Mouse (Mus musculus) embryonic facial prominence, embryonic 11.5 days (tissue): ENCODE results near the gene Slc22a23. TPM values are rescaled to one million over a fixed set of nuclear protein-coding genes. Genes with fewer than 3 reads are reported as not detected.

Source experiments
- ATAC-seq: fragments of 200-750 bp; cut with Nextera tagmentation; replicated peaks from 2 replicates; pipeline ENCODE4 v1.8.0; 2017; ENCODE audit warnings: low read depth; ENCODE audit not compliant: insufficient number of reproducible peaks, low FRiP score, low TSS enrichment
- DNase-seq: peaks from one replicate; pipeline ENCODE4 v3.0.0-alpha.2; 2015; ENCODE audit warnings: low spot score
- H3K27ac ChIP-seq: fragments of 300-500 bp; sonication (generic); replicated peaks from 2 replicates; pipeline ENCODE4 v1.5.1; 2014; ENCODE audit warnings: mild to moderate bottlenecking, low read depth, low read length, control low read depth
- H3K27me3 ChIP-seq: fragments of 300-500 bp; sonication (generic); 2 replicates; pipeline ENCODE4 v1.6.1; 2014; ENCODE audit warnings: mild to moderate bottlenecking, low read length, moderate library complexity, mixed read lengths; ENCODE audit not compliant: control insufficient read depth, insufficient read depth
- H3K36me3 ChIP-seq: fragments of 300-500 bp; sonication (generic); replicated peaks from 2 replicates; pipeline ENCODE4 v1.6.1; 2014; ENCODE audit warnings: low read depth, mild to moderate bottlenecking, low read length, moderate library complexity, mixed read lengths; ENCODE audit not compliant: control insufficient read depth, insufficient read depth
- H3K4me1 ChIP-seq: fragments of 300-500 bp; sonication (generic); 2 replicates; pipeline ENCODE4 v1.6.1; 2014; ENCODE audit warnings: low read length, mixed read lengths; ENCODE audit not compliant: control insufficient read depth, insufficient read depth
- H3K4me2 ChIP-seq: fragments of 300-500 bp; sonication (generic); 2 replicates; pipeline ENCODE4 v1.6.1; 2014; ENCODE audit warnings: low read depth, mild to moderate bottlenecking, control low read depth, low read length, moderate library complexity
- H3K4me3 ChIP-seq: fragments of 300-500 bp; sonication (generic); 2 replicates; pipeline ENCODE4 v1.5.1; 2014; ENCODE audit warnings: low read depth, low read length, control low read depth
- H3K9ac ChIP-seq: fragments of 300-500 bp; sonication (generic); replicated peaks from 2 replicates; pipeline ENCODE4 v1.6.1; 2014; ENCODE audit warnings: mild to moderate bottlenecking, control low read depth, low read length
- H3K9me3 ChIP-seq: fragments of 300-500 bp; sonication (generic); replicated peaks from 2 replicates; pipeline ENCODE4 v1.6.1; 2016; ENCODE audit warnings: mild to moderate bottlenecking, low read length, inconsistent platforms, mixed read lengths; ENCODE audit not compliant: control insufficient read depth
- WGBS: fragments of 180-500 bp; shearing (Covaris S2); extraction: QIAGEN DNeasy Blood & Tissue Kit; methylation state at CpG from one replicate; pipeline ENCODE4 v1.1.7; 2014; 5-methylcytosine and 5-hydroxymethylcytosine counted together
- polyA plus RNA-seq: library from polyadenylated mRNA; unstranded; fragments of >200 nt; fragmentation: Nextera tagmentation; extraction: Ambion mirVana; gene quantifications from 2 replicates; pipeline ENCODE4 v1.2.1, GENCODE M21; 2014

Gene Slc22a23
- polyA plus RNA-seq, 1 experiment from 2014 or later, result 4.9 TPM

DNA sequence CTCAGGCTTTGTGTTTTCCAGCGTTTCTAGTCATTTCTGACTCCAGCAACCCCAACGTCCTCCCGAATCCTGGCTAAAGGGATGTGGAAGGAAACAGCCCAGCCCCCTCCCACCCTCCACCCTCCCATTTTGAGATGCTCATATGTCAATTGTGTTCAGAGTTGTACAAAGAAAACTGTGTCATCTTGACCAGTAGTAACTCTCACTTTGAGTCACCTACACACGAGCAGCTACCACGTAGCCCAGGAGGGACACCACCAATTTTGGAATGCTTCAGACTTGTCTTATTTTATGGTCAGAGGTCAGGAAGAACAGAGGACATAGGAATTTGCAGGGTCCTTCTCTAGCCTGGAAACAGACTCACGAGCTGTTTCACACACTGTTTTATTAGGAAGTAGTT is 171.0 kb downstream of the Slc22a23 start:
- H3K9me3 ChIP-seq, result no peaks in the 10 kb centered on the region
- no peak overlapping the region for H3K4me2 ChIP-seq
- no peak overlapping the region for H3K27ac ChIP-seq
- no peak overlapping the region for H3K9ac ChIP-seq
- H3K4me3 ChIP-seq, result no peak overlapping the region
- H3K27me3 ChIP-seq, result no peaks in the 10 kb centered on the region
- WGBS, result 92% methylated on average over 6 of the region's 6 CpGs
- H3K36me3 ChIP-seq, result no peaks in the 10 kb centered on the region
- H3K4me1 ChIP-seq, result no peaks in the 10 kb centered on the region
- DNase-seq, result no peak
- ATAC-seq, result no peak

DNA sequence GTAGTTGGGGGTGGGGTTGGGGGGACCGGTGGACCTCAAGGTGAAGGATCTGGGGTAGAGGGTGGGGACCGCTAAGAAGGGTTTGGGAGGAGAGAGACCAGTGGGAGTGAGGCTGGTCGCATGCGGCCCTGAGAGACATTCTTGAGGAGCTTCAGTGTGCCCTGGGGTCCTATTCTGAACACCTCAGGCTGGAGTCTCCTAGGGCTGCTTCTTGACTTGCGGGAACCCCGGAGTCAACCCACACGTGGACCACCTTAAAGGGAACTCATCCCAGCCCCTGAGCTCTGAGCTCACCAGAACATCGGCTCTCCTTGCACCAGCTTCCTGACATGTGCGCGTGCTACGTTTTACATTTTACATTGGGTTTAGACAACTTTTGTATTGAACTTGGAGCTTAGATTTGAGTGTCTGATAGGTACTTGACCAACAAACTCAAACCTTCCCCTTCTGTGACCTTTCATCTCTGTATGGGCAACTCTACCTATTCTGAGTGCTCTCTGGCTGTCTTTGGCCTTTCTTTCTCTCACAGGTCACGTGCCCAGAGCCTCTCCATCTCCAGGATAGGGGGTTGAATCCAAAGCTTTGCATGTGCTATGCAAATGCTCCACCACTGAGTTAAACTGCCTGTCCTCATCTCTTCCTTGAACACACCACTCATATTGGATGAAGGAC is 181.5 kb downstream of the Slc22a23 start:
- Histone ChIP-seq H3K9me3 (no peaks in the 10 kb centered on the region; the same call in 1 of the 2 replicates), H3K4me3 (peak overlapping the region; percentile 66), H3K27me3 (no peaks in the 10 kb centered on the region), H3K4me1 (no peaks in the 10 kb centered on the region), H3K36me3 (peaks cover 7% of the 10 kb centered on the region), H3K4me2 (peak overlapping the region; percentile 62), H3K27ac (no peak overlapping the region), H3K9ac (peak overlapping the region; percentile 76)
- ATAC-seq (peak; percentile 83), DNase-seq (no peak)
- whole genome bisulfite sequencing, result 44% methylated on average over 12 of the region's 12 CpGs

DNA sequence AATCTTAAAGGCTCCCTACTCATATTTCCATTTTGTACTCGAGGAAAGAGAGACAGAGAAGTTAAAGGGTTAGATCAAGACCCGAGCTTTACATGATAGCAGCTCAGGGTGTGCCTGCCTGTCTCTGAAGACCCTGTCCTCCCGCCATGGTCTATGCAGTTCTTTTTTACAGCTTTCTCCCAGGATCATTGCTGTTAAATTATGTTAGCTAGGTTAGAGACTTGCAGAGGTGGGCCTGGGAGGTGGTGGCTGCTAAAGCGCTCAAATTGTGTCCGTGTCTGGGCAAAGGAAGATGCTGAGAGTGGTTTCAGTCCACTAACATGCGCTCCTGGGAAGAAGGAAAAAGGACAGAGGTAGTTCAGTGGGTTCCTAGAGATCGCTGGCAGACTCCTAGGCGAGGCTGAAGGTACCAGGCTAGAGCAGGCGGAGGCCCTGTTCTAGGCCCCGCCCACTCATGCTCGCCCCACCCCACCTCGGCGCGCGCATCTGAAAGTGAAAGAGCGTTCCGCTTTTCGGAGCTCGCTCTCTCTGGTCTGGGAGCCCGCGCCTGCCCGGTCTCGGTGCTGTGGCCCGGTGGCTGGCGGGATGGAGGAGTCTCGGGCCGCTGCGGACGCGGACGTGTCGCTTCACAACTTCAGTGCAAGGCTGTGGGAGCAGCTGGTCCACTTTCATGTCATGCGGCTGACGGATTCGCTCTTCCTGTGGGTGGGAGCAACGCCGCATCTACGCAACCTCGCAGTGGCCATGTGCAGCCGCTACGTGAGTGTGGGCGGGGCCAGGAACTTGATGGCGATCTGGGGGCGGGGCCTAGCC is 182.3 kb downstream of the Slc22a23 start, which contains the start of gene Psmg4:
Psmg4 (plus strand) TSS at position 474 of the 813 bp plus-strand sequence.
- peaks cover 7% of the 10 kb centered on the region for H3K36me3 ChIP-seq
- H3K27ac ChIP-seq, result peak within 1 kb of the TSS; percentile 79; the same call in 1 of the 2 replicates
- WGBS, result 4% methylated on average over 43 of the region's 44 CpGs
- DNase-seq (peak; percentile 94), ATAC-seq (peak; percentile 95)
- H3K4me1 ChIP-seq, result no peaks in the 10 kb centered on the region
- no peaks in the 10 kb centered on the region; the same call in 1 of the 2 replicates for H3K9me3 ChIP-seq
- H3K4me2 ChIP-seq, result peak within 1 kb of the TSS; percentile 62
- peak within 1 kb of the TSS; percentile 66 for H3K4me3 ChIP-seq
- H3K9ac ChIP-seq, result peak within 1 kb of the TSS; percentile 76
- H3K27me3 ChIP-seq, result no peaks in the 10 kb centered on the region

DNA sequence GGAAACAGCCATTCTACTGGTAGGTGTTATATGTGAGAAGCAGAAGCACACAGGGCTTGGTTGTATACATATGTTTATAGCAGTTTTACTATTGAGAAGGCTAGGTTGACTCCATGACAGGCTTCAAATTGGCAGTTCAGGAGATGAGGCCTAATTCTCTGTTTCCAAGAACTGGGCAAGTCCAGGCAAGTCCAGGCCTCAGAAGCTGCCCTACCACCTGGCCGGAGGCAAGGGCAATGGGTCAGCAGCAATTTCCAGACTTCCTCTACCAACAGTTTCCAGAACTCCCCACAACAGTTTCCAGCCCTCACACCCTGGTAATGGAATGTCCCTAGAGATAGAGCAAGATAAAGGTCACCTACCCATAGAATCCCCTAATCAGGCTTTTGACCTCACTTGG is 185.1 kb downstream of the Slc22a23 start:
- WGBS, result 75% methylated on average over 1 of the region's 1 CpGs
- Histone ChIP-seq H3K9me3 (no peaks in the 10 kb centered on the region), H3K9ac (no peak overlapping the region), H3K4me1 (no peaks in the 10 kb centered on the region), H3K36me3 (no peaks in the 10 kb centered on the region), H3K27me3 (no peaks in the 10 kb centered on the region), H3K4me2 (no peak overlapping the region), H3K4me3 (no peak overlapping the region), H3K27ac (no peak overlapping the region)
- ATAC-seq (no peak), DNase-seq (no peak)

DNA sequence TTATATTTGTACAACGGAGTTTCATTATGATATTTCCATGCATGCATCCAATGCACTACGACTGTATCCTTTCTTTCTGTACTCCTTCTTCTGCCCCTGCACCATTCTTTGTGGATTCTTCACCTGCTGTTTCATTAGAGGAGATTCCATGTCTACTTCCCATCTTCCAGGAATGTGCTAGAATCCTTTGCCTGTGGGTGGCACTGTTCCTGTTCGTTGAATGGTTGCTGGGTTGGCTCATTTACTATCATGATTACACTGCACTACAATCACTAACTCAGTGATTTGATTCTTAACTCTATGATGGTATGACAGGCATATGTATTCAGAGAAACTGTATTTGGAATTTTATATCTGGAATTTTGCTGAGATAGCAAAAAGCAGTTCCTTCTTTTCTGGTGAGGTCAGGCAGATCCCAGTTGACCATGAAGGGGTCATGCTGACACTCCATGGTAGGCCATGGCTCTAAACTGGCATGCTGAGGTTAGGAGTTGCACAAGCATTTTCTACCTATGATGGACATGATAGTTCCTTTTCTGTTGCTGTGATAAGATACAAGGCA is 187.3 kb downstream of the Slc22a23 start:
- 90% methylated on average over 3 of the region's 3 CpGs for WGBS
- H3K4me1 ChIP-seq, result no peaks in the 10 kb centered on the region

DNA sequence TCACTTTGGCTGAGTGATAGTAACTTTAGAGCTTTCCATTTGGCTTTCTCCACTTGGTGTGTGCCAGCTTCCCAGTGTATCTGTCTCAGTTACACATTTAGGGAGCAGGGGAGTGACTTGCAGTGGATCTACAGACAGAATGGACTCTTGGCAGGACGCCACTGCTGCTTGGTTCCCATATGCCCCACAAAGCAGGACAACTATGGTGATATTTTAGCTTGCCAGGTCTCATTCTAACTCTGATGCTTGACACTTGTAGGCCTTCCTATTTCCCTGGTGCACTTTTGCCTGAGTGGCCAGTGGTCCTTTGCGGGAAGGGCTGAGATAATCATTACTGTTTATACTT is 188.2 kb downstream of the Slc22a23 start:
- Histone ChIP-seq H3K4me1 (no peaks in the 10 kb centered on the region), H3K27me3 (no peaks in the 10 kb centered on the region), H3K36me3 (no peaks in the 10 kb centered on the region), H3K9me3 (no peaks in the 10 kb centered on the region), H3K27ac (no peak overlapping the region), H3K4me2 (no peak overlapping the region), H3K9ac (no peak overlapping the region), H3K4me3 (no peak overlapping the region)
- DNase-seq, result no peak
- no peak for ATAC-seq
- 80% methylated on average over 2 of the region's 2 CpGs for WGBS

More for the DNA sequence above, 187.3 kb downstream of the Slc22a23 start:
- H3K4me2 ChIP-seq, result no peak overlapping the region
- ATAC-seq (no peak), DNase-seq (no peak)
- H3K9ac ChIP-seq, result no peak overlapping the region
- no peaks in the 10 kb centered on the region for H3K36me3 ChIP-seq
- H3K27me3 ChIP-seq, result no peaks in the 10 kb centered on the region
- H3K9me3 ChIP-seq, result no peaks in the 10 kb centered on the region
- no peak overlapping the region for H3K27ac ChIP-seq
- H3K4me3 ChIP-seq, result no peak overlapping the region

DNA sequence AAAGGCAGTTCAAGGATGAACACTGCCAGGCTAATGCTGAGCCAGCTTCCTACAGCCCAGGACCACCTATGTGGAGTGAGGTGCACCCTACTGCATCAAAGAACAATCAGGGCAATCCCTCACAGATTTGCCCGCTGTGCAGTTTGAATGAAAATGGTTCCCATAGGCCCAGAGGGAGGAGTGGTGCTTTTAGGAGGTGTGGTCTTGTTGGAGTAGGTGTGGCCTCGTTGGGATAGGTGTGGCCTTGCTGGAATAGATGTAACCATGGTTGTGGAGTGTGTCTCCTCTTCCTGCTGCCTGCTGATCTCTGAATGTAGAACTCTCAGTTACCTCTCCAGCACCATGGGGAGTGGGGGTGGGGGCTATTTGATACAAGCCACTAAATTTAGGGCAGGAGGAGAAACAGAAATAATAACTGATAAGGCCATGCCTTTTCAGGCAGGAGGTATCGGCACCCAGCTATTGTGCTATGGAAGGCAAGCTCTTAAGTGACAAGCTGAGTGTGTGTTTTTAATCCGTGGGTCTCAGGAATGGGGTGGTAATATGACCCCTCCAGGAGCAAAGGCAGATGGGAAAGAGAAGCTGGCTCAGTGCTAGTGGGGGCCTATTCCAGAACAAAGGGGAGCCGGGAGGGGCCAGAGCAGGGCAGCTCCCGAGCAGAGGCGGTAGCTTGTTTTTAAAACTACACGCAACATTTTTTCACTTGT is 188.7 kb downstream of the Slc22a23 start:
- Histone ChIP-seq H3K4me3 (no peak overlapping the region), H3K4me1 (no peaks in the 10 kb centered on the region), H3K4me2 (no peak overlapping the region), H3K27ac (no peak overlapping the region), H3K36me3 (no peaks in the 10 kb centered on the region), H3K9ac (no peak overlapping the region), H3K27me3 (no peaks in the 10 kb centered on the region), H3K9me3 (no peaks in the 10 kb centered on the region)
- WGBS, result 47% methylated on average over 8 of the region's 8 CpGs
- ATAC-seq (peak; percentile 34; the same call in 1 of the 2 replicates), DNase-seq (peak; percentile 11)
